Mouse (Mus musculus) G1E (cell line): ENCODE data around the gene Zkscan6.

Experiments
- CTCF ChIP-seq: IDR thresholded peaks from 2 replicates; pipeline ENCODE4 v1.5.1; 2012; ENCODE audit warnings: low read depth, low read length, inconsistent platforms, mixed read lengths
- GATA1 ChIP-seq: IDR thresholded peaks from 2 replicates; pipeline ENCODE4 v1.6.1; 2012; ENCODE audit warnings: borderline replicate concordance, low read length, inconsistent platforms, mixed read lengths
- GATA2 ChIP-seq: IDR thresholded peaks from 2 replicates; pipeline ENCODE4 v1.6.1; 2012; ENCODE audit warnings: low read depth, low read length, inconsistent platforms, borderline replicate concordance
- POLR2AphosphoS5 ChIP-seq: IDR thresholded peaks from 2 replicates; pipeline ENCODE4 v1.6.1; 2012; ENCODE audit warnings: low read depth, low read length, inconsistent platforms; ENCODE audit not compliant: insufficient replicate concordance
- TAL1 ChIP-seq: conservative IDR thresholded peaks from 2 replicates; pipeline ENCODE4 v1.6.1; 2012; ENCODE audit warnings: low read depth, low read length, inconsistent platforms, mixed read lengths

DNA sequence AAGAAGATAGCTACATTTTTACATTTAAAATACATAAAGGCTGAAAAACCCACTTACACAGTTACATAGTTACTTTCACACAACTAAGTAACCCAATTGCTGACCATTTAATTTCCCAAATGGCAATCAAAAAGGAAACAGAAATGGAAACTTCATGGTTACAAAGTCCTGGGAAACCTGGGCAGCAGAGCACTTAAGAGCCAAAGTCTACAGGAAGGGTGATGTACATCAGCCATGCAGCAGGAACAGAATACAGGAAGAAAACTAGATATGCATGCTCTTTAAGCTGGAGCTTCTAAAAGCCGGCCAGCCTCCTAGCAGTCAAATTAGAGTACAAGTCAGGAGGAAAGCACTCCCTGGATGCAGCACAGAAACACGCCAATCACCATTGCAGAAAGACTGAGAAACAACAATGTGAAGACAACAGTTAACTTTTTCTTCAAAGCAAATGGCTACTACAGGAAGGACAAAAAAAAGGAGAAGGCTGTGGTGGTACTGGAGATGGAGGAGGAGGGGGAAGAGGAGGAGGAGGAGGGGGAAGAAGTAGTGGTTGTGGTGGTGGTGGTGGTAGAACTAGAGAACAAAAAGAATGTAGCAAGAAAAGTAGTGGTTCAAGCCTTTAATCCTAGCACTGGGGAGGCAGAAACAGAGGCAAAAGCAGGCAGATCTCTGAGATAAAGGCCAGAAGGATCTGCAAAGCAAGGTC is 29.9 kb upstream of the Zkscan6 start:
- TF ChIP-seq CTCF (no peak), GATA1 (no peak), GATA2 (no peak), TAL1 (no peak), POLR2AphosphoS5 (no peak)
